Mouse (Mus musculus) kidney, adult 2 months (tissue): ENCODE measurements at regions not wholly inside any gene's neighbourhood (a gene's known extent, or its start where the extent isn't known, plus 50 kb on each side); places are given as distances from the start of the nearest gene placed in this dataset.

Experiments used
- DNase-seq: peaks from one replicate; pipeline ENCODE4 v3.0.0; 2021
- H3K27ac ChIP-seq: fragments of 200-500 bp; 2 replicates; pipeline ENCODE4 v1.5.1; 2012; ENCODE audit warnings: low read depth, low read length, control low read depth, inconsistent platforms; ENCODE audit not compliant: insufficient read depth
- H3K27me3 ChIP-seq: fragments of 200-500 bp; replicated peaks from 2 replicates; pipeline ENCODE4 v1.6.1; 2012; ENCODE audit warnings: mild to moderate bottlenecking, moderate library complexity, low read length, inconsistent platforms; ENCODE audit not compliant: control insufficient read depth, insufficient read depth
- H3K36me3 ChIP-seq: fragments of 200-500 bp; 2 replicates; pipeline ENCODE4 v1.6.1; 2012; ENCODE audit warnings: mild to moderate bottlenecking, moderate library complexity, low read length, inconsistent platforms; ENCODE audit not compliant: control insufficient read depth, insufficient read depth
- H3K4me1 ChIP-seq: fragments of 200-500 bp; 2 replicates; pipeline ENCODE4 v1.6.1; 2011; ENCODE audit warnings: low read length; ENCODE audit not compliant: control insufficient read depth, insufficient read depth
- H3K4me3 ChIP-seq: fragments of 200-500 bp; 2 replicates; pipeline ENCODE4 v1.5.1; 2011; ENCODE audit warnings: mild to moderate bottlenecking, low read depth, low read length, control low read depth; ENCODE audit not compliant: insufficient read depth
- CTCF ChIP-seq: fragments of 200-500 bp; conservative IDR thresholded peaks from 2 replicates; pipeline ENCODE4 v1.5.1; 2011; ENCODE audit warnings: low read depth, mild to moderate bottlenecking, control low read depth, low read length, moderate library complexity, mixed read lengths; ENCODE audit not compliant: insufficient read depth, insufficient read length
- POLR2A ChIP-seq: fragments of 200-500 bp; IDR thresholded peaks from one replicate; pipeline ENCODE4 v1.6.1; 2011; ENCODE audit warnings: low read depth, low read length, control low read depth
- WGBS: fragments of 180-500 bp; shearing (Covaris S2); methylation state at CpG from one replicate; pipeline ENCODE4 v1.1.7; 2018; 5-methylcytosine and 5-hydroxymethylcytosine counted together

DNA sequence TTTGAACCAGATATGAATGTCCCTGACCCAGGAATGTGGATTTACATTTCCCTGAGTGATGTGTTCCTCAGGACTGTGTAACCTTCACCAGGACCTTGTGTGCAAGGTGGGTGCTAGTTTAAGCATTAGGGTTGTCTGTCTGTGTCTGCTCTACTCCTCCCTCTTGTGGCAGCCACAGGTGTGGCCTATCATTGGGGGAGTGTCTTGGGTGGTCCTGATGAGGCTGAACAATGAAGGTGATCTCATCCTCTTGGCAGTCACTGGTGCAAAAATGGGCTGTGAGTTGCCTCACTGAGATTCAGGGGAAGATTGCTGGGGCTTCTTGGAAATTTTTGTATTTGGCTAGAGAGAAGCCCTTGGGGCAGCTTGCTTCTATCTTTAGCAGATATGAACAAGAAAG, 179.4 kb upstream of the Ube2e1 start:
- DNase-seq: no peak
- no peaks in the 10 kb centered on the region for H3K4me1 ChIP-seq
- H3K36me3 ChIP-seq: no peaks in the 10 kb centered on the region
- no peaks in the 10 kb centered on the region for H3K27me3 ChIP-seq
- TF ChIP-seq CTCF: no peak; the same call in 1 of the 2 replicates
- TF ChIP-seq POLR2A: no peak
- H3K27ac ChIP-seq: no peak overlapping the region
- no peak overlapping the region for H3K4me3 ChIP-seq

- no peak overlapping the region for H3K4me3 ChIP-seq
- H3K27me3 ChIP-seq: no peaks in the 10 kb centered on the region
- TF ChIP-seq POLR2A (no peak), CTCF (no peak)
- no peaks in the 10 kb centered on the region for H3K4me1 ChIP-seq
- no peaks in the 10 kb centered on the region for H3K36me3 ChIP-seq
- 88% methylated on average over 1 of the region's 1 CpGs for WGBS
- no peak overlapping the region for H3K27ac ChIP-seq
- no peak for DNase-seq
These were observed 176.6 kb upstream of the Ube2e1 start for GRCm38 (mm10) chr14:18508359-18508647.

- no peak overlapping the region for H3K27ac ChIP-seq
- WGBS: 55% methylated on average over 3 of the region's 3 CpGs
- H3K4me3 ChIP-seq: no peak overlapping the region
- H3K4me1 ChIP-seq: no peaks in the 10 kb centered on the region
- no peaks in the 10 kb centered on the region for H3K27me3 ChIP-seq
- no peak for TF ChIP-seq CTCF
- no peak for TF ChIP-seq POLR2A
- H3K36me3 ChIP-seq: no peaks in the 10 kb centered on the region
- DNase-seq: no peak
These were observed 176.1 kb upstream of the Ube2e1 start for GRCm38 (mm10) chr14:18507582-18508358.

DNA sequence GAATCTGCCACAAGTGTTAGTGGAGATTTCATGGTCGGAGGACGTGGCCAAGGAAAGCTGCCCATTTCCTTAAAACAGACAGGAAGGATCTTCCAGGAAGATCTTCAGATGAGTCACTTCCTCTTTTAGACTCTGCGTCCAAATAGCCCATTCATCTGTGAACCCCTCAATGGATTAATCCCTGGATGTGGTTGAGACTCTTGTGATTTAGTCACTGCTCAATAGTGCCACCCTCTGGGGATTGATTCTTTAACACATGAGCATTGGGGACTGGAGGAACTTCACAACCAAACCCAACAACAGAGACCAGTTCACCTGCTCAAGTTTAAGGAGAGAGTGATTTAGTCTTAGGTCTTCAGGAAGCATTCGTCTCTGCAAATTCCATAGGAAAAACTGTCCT, 174.5 kb upstream of the Ube2e1 start:
- Histone ChIP-seq H3K27ac (no peak overlapping the region), H3K4me3 (no peak overlapping the region), H3K4me1 (no peaks in the 10 kb centered on the region), H3K36me3 (no peaks in the 10 kb centered on the region), H3K27me3 (no peaks in the 10 kb centered on the region)
- peak; percentile 53 for DNase-seq
- WGBS: 52% methylated on average over 4 of the region's 4 CpGs
- TF ChIP-seq CTCF: peak; percentile 33
- no peak for TF ChIP-seq POLR2A

DNA sequence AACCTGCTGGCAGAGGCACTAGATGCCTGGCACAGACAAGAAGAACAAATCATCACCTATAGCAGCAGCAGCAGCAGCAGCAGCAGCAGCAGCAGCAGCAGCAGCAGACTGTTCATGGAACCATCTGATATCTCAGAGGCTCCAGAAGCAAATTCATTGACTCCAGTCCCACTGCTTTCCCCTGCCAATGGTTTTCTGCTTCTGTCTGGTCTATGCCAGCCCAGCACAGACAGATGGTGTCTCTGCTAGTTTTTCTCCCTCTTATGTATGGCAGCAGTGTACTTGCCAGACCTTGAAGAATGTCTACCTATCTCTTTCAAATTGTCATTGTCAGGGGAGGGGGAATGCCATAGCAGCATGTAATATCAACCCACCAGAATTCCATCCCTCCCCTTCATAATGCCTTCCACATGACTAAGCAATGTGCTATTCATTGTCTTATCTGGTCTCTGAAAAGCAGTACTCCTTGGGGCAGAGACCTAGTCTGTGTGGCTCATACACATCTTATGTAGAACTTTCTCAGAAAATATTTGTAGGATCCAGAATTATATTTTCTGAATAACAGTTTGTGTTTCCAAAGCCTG, 168.7 kb upstream of the Ube2e1 start:
- DNase-seq: no peak
- TF ChIP-seq POLR2A (no peak), CTCF (no peak)
- H3K4me3 ChIP-seq: no peak overlapping the region
- no peaks in the 10 kb centered on the region for H3K27me3 ChIP-seq
- no peaks in the 10 kb centered on the region for H3K4me1 ChIP-seq
- H3K27ac ChIP-seq: no peak overlapping the region
- no peaks in the 10 kb centered on the region for H3K36me3 ChIP-seq

GRCm38 (mm10) chr14:18494048-18494447, 162.4 kb upstream of the Ube2e1 start:
- no peaks in the 10 kb centered on the region for H3K36me3 ChIP-seq
- no peaks in the 10 kb centered on the region for H3K4me1 ChIP-seq
- no peak overlapping the region for H3K4me3 ChIP-seq
- DNase-seq: no peak
- no peak overlapping the region for H3K27ac ChIP-seq
- no peaks in the 10 kb centered on the region for H3K27me3 ChIP-seq
- TF ChIP-seq POLR2A: no peak
- TF ChIP-seq CTCF: no peak
- WGBS: 83% methylated on average over 1 of the region's 1 CpGs

DNA sequence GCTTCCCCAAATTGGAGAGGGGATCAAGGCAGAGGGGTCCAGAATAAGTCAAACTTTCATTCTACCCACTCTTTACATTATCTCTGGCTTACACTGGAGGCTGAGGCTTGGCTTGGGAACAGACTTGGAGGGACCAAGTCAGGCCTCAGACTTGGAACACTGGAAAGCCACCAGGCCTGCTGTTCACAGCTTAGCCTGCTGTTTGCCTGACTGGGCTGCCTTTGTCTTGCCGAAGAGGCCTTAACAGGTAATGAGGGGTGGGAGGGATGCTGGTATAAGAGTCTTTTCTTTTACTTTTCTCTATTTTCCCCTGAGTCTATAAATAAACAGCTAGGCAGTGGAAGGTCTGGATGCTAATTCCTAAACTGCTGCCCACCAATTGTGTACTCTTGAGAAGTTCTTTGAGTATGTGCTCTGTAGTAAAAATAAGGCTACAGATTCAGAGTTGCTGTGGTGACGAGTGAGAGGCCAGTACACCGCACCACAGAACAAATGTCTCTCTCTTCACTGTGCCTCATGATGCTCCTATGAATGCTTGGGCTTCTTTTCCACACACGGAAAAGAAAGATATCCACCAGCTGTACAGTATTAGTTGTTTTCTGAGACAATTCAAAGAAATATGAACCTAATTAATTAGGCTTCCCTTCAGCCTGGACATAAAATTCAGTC, 154.6 kb upstream of the Ube2e1 start:
- no peak overlapping the region for H3K27ac ChIP-seq

More for the DNA sequence above, 154.6 kb upstream of the Ube2e1 start:
- no peak overlapping the region for H3K4me3 ChIP-seq
- no peaks in the 10 kb centered on the region for H3K36me3 ChIP-seq
- H3K27me3 ChIP-seq: no peaks in the 10 kb centered on the region
- H3K4me1 ChIP-seq: no peaks in the 10 kb centered on the region
- 59% methylated on average over 4 of the region's 4 CpGs for WGBS
- no peak for DNase-seq
- TF ChIP-seq POLR2A (no peak), CTCF (no peak)
